Mouse (Mus musculus): ENCODE results near the gene Ankrd33. TPM values are rescaled to one million over a fixed set of nuclear protein-coding genes. Genes with fewer than 3 reads are reported as not detected.

The Ankrd33 gene
- not detected for polyA plus RNA-seq (2015; fragmentation: Illumina TruSeq; extraction: RNeasy Lipid Tissue Mini Kit (QIAGEN cat#74804); ENCODE audit: insufficient read depth, low read depth, low replicate concordance)

GRCm38 (mm10) chr15:101115511-101116110 is at the start of gene Ankrd33:
TSS of gene Ankrd33 (plus strand) at chr15:101115755.

GRCm38 (mm10) chr15:101077813-101078730 is 37.5 kb upstream of the Ankrd33 start, which contains the start of gene Fignl2:
TSS of gene Fignl2 (minus strand) at chr15:101078567.

GRCm38 (mm10) chr15:101128181-101129089 is 12.9 kb downstream of the Ankrd33 start, which contains the start of gene Acvrl1:
TSS of gene Acvrl1 (plus strand) at chr15:101128522.

Other genes with a start within 250 kb of the Ankrd33 start
- 0.50 TPM for gene Scn8a, start 245.9 kb upstream of the Ankrd33 start, polyA plus RNA-seq (2015; fragmentation: Illumina TruSeq; extraction: RNeasy Lipid Tissue Mini Kit (QIAGEN cat#74804); ENCODE audit: insufficient read depth, low read depth, low replicate concordance)
- gene Gm47841, start 68.4 kb upstream of the Ankrd33 start, polyA plus RNA-seq (2015; fragmentation: Illumina TruSeq; extraction: RNeasy Lipid Tissue Mini Kit (QIAGEN cat#74804); ENCODE audit: insufficient read depth, low read depth, low replicate concordance) = not detected
- 1.6 TPM for gene Fignl2, start 37.2 kb upstream of the Ankrd33 start, polyA plus RNA-seq (2015; fragmentation: Illumina TruSeq; extraction: RNeasy Lipid Tissue Mini Kit (QIAGEN cat#74804); ENCODE audit: insufficient read depth, low read depth, low replicate concordance)
- gene Acvrl1, start 12.8 kb downstream of the Ankrd33 start, polyA plus RNA-seq (2015; fragmentation: Illumina TruSeq; extraction: RNeasy Lipid Tissue Mini Kit (QIAGEN cat#74804); ENCODE audit: insufficient read depth, low read depth, low replicate concordance) = 20.3 TPM
- gene Acvr1b, start 58.3 kb downstream of the Ankrd33 start, polyA plus RNA-seq (2015; fragmentation: Illumina TruSeq; extraction: RNeasy Lipid Tissue Mini Kit (QIAGEN cat#74804); ENCODE audit: insufficient read depth, low read depth, low replicate concordance) = 3.4 TPM
- 6.4 TPM for gene Grasp, start 108.4 kb downstream of the Ankrd33 start, polyA plus RNA-seq (2015; fragmentation: Illumina TruSeq; extraction: RNeasy Lipid Tissue Mini Kit (QIAGEN cat#74804); ENCODE audit: insufficient read depth, low read depth, low replicate concordance)
- 23.3 TPM for gene Nr4a1, start 138.5 kb downstream of the Ankrd33 start, polyA plus RNA-seq (2015; fragmentation: Illumina TruSeq; extraction: RNeasy Lipid Tissue Mini Kit (QIAGEN cat#74804); ENCODE audit: insufficient read depth, low read depth, low replicate concordance)
- gene Atg101, start 168.5 kb downstream of the Ankrd33 start, polyA plus RNA-seq (2015; fragmentation: Illumina TruSeq; extraction: RNeasy Lipid Tissue Mini Kit (QIAGEN cat#74804); ENCODE audit: insufficient read depth, low read depth, low replicate concordance) = 5.2 TPM
- gene 6030408B16Rik, start 177.5 kb downstream of the Ankrd33 start, polyA plus RNA-seq (2015; fragmentation: Illumina TruSeq; extraction: RNeasy Lipid Tissue Mini Kit (QIAGEN cat#74804); ENCODE audit: insufficient read depth, low read depth, low replicate concordance) = 1.00 TPM